Mouse (Mus musculus): ENCODE results near the gene Palm2. TPM values are rescaled to one million over a fixed set of nuclear protein-coding genes. Genes with fewer than 3 reads are reported as not detected.

Palm2 gene
- polyA plus RNA-seq, 2 experiments from 2014 or later: not detected

DNA sequence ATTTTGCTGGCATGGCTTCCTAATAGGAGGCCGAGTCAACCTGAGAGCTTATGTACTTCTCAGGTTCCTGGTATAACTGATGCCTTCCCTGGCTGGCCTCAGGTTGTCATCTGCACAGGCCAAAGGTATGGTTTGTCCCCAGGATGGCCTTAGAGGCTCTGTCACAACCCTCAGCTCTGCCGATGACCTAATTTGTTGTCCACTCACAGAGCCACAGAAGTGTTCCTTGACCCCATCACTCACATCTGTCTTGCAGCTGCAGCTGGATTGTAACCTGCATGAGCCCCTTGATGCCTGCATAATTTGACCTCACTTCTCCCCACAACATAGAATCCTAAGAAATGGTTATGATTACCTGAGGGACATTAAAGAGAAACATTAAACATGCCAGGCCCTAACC is 190.8 kb downstream of the Palm2 start:
- ATAC-seq: no peak

DNA sequence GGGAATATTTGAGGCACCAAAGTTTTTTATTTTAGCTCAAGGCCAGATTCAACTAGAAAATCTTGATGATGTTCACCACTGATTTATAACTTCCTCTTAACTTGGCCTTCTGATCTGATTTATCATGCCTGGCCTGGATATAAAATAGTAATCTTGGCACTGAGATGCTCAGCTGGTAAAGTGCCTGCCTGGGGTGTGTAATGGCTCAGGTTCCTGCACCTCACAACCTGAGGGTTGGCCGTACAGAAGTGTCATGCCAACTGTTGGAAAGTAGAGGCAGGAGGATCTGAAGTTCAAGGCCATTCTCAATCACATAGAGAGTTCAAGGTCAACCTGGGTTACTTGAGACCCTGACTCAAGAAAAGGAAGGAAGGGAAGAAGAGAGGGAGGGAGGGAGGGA is 191.3 kb downstream of the Palm2 start:
- ATAC-seq: no peak

DNA sequence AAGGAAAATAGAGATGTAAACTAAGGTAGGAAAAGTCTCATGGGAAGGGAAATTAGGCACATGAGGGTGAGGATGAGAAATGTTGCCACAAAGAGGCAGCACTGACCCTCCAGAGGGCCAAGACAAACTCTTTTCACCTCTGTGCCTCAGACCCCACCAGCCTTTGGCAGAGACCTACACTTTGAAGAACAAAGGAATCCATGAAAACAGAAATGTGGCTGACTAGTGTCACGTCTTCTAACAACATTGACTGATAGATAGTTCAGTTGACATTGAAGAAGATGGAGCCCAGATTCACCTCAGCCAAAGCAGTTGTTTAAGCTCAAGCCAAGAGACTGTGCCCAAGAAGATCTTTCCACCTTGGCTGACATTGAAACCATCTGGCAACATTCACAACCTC is 191.7 kb downstream of the Palm2 start:
- ATAC-seq: no peak

DNA sequence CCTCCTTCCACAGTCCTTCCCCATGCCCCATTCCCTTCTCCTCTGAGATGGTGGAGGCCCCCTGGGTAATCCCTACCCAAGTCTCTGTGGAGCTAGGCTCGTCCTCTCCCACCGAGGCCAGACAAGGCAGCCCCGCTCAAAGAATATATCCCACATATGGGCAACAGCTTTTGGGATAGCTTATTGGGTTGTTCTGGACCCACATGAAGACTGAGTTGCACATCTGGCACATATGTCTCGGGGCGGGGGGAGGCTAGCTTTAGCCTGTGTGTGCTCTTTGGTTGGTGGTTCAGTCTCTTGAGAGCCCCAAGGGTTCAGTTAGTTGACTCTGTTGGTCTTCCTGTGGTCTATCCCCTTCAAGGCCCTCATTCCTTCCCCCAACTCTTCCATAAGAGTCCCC is 192.9 kb downstream of the Palm2 start:
- no peak for ATAC-seq

DNA sequence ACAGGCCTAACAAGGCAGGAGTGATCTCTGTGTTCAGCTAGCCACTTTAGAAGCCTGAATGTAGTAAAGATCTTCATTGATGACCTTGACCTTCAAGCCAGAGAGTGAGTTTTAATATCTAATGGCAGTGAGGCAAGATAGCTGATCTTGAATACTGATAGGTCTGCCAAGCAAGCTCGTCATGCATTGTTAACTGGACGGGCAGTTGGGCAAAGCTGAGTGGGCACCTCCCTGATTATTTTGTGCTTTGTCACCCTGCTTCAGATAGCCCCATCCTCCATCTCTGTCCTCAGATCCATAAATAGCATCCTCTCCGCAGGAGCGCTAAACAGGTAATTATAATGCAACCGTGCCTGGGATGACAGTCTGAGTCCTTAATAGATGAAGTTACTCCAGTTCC is 198.3 kb downstream of the Palm2 start:
- ATAC-seq: no peak

DNA sequence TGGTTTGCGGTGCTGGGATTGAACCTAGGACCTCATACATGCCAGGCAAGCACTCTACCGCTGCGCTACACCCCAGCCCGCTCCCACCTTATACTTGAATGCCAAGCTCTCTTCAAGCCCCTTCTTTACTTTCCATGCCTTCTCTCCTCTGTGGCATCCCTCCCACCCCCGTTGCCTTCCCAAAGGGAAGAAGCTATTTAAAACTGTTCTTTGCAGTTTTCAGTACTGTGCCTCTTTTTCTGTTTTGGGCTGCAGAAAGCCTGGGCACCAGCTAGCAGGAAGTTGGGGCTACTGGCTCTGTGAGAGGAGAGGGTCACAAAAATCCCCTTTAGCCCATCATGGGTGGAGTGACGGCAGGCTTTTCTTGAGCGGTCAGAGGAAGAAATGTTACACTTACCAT is 199.0 kb downstream of the Palm2 start:
- no peak for ATAC-seq

DNA sequence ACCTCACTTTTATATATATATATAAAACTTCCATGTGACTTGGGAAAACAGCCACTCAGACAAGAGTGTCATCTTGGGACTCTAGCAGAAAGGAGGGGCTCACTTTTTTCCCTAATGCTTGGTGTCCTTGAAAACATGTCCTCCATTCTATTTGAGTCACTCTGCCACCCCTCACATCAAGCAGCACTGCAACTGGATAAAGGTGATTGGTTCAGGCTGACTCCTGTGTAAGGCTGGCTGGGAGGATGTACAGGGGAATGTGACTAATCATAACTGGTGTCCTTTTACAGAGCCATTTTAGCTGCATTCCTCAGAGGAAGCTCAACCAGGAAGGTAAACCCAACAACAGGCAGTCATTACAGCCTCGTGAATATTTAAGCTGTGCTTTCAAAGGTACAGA is 200.9 kb downstream of the Palm2 start:
- no peak for ATAC-seq

DNA sequence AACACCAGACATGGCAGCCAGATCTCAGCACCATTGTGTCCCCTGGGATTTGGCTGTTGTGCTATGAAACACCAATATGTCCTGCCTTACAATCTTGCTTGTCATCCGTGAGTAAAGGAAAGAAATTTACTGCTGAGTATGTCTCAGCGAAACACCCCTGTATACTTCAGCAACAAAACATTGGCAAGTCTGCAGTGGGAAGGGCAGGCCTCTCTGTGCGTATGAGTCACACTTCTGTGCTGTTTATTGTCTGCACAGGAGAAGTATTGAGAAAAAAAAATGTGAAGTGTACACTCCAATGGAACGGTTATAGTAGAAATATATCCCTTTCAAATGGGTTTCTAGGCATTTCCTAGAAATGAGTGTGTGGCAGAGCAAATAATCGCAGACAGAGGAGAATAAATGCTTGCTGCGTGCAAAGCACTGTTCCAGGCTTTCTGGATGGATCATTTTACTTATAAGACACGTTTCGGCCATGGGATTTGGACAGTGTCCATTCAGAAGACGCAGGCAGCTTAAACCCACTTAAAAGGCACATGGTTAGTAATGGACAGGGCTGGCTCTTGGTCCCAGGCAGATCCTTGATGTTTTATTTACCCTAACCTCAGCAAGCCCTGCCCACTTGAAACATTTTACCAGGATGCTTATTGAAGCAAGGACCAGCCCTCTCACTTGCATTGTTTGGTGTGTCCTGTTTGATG is 202.9 kb downstream of the Palm2 start:
- ATAC-seq: no peak

DNA sequence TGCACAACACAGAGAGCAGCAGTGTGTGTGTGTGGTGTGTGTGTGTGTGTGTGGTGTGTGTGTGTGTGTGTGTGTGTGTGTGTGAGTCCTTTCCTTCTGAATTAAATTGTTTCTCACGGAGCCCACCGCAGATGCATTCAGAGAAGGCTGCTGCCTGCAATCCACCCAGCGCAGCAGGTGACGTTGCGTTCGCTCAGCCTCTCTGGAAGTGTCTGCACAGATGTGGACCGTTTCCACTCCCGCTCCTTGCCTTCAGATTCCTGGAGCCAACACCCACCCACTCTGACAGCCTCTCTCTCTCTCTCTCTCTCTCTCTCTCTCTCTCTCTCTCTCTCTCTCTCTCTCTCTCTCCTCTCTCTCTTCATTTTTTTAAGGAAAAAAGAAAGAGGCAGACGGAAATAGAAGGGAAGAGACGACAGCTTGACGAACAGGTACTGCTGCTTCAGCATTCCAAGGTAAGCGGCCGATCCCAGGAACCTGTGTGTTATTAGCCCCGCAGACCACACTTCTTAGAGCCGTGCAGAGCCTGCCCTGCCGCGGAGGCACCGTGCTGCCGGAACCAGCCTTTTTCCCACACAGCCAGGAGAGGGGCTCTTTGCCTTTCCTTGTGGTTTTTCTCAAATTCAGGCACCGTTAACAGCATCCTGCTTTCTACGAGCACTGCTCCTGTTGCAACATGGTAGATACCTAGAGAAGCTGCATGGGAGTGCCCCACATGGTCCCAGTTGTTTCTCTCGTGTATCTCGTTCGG is 203.8 kb downstream of the Palm2 start:
- ATAC-seq: no peak

DNA sequence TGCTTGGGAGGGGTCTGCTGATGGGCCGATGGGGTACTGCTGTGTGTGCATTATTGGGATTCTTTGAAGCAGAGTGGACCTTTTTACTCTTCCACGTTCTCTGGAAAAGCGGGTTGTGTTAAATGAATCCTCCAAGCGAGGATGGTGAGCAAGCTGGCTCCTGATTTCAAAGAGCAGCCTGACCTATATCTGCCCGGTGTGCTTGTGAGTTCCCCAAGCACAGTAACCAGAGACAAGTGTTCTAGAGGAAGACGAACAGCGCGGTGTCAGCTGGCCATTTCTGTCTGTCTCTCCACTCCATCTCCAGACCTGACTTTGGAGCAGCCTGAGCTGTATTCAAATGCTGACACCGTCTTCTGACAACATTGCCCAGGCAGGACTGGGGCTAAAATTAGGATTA is 204.9 kb downstream of the Palm2 start:
- no peak for ATAC-seq

DNA sequence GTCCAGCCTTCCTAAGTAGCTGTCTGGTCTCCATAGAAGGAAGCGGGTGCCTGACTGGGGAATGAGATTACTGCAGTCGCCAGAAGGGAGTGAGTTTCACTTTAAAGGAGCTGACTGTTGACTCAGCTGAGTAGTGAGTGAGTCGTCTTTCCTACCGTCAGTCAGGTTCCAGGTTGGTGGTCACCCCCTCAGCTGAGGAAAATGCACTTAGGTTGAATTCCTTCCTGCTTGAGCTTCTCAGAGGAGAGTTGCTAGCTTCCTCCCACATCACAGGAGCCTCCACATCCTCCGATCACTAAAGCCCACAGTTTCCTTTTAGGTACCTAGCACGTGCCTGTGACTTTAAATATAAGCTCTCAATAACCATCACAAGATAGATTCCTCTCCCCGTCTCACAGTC is 206.2 kb downstream of the Palm2 start:
- no peak for ATAC-seq

DNA sequence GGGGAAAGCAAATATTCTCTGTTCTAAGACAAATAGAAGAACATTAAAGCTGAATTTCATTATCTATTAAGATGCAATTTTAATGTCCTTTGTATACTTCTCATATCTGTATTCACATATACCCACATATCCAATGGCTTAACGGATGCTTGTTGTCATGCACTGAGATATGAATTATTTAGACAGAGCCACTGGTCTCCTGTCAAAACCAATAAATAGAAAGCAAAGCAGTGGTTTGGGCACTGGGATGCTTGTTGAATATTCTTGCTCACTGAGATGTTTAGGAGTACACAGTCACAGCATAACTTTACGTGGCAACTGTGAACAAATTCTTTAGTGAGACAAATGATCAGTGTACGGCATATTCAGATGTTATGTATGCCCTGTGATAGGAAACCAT is 206.9 kb downstream of the Palm2 start:
- no peak for ATAC-seq

DNA sequence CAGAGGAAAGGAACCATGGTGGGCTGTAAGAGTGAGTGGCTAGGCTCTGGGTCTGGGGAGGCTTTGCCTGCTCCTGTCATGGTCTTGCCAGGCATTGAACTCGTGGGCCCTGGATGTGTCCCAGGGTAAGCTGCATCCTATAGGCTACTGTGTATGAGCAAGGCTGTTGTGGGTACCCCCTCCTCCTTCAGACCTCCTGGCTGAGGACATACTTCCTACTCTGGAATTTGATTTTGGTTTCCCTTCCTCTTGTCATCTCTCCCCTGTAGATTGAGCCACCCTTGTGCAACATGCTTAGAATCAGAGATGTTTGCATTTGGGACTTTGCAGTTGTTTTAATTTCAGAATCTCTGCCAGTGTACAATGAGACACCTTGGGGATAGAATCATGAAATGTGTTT is 216.9 kb downstream of the Palm2 start:
- no peak for ATAC-seq

DNA sequence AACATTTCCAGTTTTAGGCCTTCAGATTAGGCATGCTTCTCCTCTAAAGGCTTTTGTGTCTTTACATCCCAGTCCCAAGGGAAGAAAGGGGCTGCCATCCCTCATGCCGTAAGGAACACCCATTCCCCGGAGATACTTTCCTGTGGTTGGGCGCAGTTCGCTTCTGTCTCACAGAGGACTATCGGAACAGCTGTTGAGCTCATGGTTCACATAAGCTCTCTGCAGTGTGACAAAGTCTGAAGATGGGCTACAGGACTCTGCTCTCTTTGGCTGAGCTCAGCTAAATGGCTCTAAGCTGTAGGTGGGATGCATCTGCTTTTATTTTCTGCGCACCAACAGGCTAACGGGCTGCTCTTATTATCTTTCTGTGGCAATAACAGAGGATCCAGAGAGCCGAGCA is 217.5 kb downstream of the Palm2 start:
- ATAC-seq: no peak

DNA sequence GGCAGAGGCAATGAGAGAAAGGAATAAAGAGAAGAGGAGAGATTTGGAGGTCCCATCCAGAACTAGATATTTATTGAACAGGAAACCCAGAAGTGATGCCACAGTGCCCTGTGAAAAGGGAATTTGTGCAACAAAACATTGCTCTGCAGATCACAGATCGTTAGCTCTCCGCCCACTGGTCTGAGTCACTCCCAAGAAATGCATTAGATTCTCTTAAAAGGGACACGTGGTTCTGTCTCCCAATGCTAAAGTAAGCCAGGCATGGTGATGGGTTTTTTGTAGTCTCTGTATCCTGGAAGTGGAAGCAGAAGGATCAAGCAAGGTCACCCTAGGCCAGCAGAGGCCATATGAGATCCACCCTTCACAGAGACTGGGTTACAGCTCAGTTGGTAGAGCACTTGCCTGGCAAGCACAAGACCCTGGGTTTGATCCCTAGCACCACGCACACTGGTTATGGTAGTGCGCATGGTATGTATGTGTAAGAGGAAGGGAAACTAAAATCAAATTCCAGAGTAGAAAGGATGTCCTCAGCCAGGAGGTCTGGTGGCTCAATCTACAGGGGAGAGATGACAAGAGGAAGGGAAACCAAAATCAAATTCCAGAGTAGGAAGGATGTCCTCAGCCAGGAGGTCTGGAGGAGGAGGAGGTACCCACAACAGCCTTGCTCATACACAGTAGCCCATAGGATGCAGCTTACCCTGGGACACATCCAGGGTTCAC is 218.3 kb downstream of the Palm2 start:
- ATAC-seq: no peak

DNA sequence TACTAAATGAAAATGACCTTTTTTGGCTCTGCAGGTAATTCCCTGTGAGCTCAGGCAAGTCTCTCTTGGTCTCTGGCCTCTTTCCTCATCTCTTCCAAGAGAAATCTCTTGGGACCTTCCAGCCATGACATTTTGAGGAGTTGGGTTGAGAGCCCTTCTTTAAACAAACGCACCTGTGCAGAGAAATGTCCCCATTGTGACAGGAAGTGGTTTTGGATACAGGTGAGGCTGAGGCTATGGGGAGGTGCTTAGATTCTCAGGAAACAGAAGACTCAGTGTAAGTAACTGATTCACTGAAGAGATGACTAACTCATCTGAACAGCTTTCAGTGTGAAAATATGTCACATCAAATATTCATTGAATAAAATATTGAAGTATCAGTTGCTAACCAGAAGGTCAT is 221.9 kb downstream of the Palm2 start:
- no peak for ATAC-seq

DNA sequence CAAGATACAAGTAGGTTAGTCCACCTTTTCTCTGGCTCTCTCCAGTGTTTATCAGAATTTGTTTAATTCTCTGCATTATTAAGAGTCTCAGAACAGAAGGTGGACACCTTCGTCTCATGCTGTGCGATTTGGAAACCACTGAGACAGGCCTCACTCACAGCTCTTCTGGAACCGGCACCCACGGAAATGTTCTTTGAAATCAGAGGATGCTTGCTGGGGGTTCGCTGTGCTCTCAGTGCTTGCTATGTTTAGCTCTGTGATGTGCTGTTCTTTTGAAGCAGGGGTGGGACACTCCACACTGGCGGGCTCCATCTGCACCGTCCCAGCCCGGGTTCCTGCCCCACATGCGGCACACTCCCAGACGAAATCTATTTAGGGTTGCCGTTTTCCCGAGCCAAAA is 222.3 kb downstream of the Palm2 start:
- no peak for ATAC-seq

DNA sequence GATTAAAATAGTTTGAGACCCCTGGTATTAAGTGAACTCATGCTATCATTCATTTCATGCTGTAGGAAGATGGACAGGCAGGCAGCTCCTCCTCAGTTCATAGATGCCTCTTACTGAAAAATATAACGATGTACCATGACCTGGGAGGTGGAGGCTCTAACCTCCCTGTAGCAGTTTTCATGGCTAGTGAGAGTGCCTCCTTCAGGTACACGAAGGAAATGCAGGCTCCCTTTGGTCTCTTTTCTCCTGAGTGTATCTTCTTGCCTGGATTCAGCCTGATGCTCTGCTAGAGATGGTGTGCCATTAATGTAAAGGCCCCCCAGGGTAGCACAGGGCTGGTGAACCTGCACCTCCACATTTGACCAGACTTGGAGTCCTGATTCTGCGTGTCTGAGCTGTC is 222.8 kb downstream of the Palm2 start:
- ATAC-seq: no peak

DNA sequence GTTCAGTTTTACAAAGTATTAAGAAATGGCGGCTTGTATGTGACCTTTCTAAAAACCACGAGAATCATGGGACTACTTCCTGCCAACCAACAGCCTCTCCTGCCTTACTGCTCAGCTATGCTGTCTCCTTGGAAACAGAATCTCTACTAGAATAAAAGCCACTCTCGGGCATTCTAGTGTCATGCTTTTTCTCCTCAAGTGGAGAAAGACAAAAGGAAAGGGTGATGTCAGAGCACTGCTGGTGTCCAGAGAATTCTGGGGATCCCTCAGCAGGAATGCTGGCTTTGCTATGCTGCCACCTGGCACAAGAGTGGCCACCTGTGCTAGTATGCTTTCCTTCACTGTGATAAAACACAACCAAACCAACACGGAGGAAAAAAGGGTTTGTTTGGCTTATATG is 226.4 kb downstream of the Palm2 start:
- ATAC-seq: no peak

DNA sequence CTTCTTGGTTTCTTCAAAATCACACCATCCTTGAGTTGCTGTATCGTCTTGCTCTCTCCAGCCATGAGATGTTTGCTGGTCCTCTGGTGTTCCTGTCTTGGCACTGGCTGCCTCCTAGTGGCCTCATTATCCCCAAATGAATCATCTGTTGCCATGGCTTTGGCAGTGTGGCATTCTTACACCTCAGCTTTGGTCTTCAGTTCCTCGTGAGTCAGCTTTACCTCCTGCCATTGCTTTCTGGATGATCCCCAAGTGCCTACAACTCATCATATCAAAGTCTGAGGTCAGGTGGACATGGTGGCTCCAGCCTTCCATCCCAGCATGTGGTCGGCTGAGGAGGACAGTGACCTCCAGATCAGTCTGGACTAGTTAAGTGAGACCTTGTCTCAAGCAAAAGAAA is 232.1 kb downstream of the Palm2 start:
- ATAC-seq: no peak

DNA sequence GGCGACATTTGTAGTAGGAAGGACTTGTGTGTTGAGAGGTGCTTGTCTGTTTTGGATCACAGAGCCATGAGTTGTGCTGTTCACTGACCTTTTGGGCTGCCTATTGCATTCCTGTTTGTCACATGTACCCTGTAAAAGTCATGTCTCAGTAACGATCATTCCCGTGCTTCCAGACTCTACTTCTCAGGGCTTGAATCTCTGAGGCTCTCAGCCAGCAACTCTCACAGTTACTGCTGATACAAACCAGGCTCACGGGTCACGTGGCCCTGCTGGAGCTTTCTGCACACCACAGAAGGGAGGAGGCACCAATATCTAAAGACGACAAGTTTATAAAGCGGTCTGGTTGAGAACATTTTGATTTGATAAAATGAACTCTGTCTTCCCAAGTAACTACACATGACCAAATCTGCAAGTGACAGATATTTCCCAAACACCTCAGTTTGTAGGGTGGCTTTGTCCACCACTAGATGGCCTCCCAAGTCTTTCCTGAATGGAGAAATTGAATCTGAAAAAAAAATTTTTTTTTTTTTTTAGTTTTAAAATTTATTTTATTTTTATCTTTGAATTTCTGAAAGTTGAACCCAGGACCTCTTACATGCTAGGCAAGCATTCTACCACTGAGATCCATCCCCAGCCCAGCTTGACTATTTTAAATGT is 236.9 kb downstream of the Palm2 start:
- no peak for ATAC-seq

DNA sequence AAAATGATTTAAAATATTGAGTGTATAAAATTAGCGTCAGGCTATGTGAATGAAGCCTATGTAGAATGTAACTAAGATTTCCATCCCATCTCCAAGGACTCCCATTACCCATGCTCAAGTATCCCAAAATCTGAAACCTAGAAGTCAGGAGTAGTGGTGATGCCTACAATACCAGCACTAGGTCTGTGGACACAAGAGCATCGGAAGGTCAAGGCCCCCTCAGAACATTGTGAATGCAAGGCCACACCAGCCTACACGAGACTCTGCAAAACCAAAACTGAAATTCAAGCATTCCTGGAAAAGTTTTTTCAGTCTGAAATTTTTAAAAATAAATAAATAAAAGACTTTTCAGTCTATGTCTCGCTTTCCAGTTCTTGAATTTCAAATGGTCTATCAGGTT is 238.5 kb downstream of the Palm2 start:
- no peak for ATAC-seq

Measured in CD4-positive, CD25-positive, alpha-beta regulatory T cell, adult 4 months (primary cell).